Mouse (Mus musculus): ENCODE data around the gene Efcab9. TPM values are rescaled to one million over a fixed set of nuclear protein-coding genes. Genes with fewer than 3 reads are reported as not detected.

The Efcab9 gene
- total and polyA plus RNA-seq, 2 experiments from 2014 or later, result not detected

DNA sequence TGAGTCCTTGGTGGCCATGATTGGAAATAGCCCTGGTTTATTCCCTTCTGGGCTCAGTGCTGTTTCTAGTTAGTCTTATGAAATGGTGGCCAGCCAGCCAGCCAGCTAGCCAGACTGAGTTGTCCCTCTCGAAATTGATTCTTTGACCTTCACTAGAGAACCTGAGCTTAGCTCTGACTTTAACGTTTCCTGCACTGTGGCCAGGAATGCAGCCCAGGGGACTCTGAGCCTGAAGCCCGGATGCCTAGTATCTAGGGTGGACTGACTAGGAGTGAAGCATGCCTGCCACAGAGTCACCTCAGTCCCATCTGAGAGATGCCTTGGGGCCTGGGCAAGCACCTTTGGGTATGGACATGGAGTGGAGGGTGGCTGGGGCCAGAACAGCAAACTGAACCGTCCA is 32.7 kb upstream of the Efcab9 start:
- Histone ChIP-seq H3K9ac (replicated peaks; ENCODE audit: low read length) (no peak overlapping the region), H3K27ac (no peak overlapping the region), H3K4me2 (ENCODE audit: low read depth, low read length) (no peak overlapping the region), H3K4me3 (ENCODE audit: low read length) (no peak overlapping the region), H3K9me3 (ENCODE audit: low read length) (no peaks in the 10 kb centered on the region), H3K4me1 (ENCODE audit: insufficient read depth, low read length) (peaks cover 7% of the 10 kb centered on the region), H3K36me3 (ENCODE audit: insufficient read depth, low read length) (no peaks in the 10 kb centered on the region), H3K27me3 (ENCODE audit: insufficient read depth, low read length) (no peaks in the 10 kb centered on the region)
- no peak for TF ChIP-seq CTCF (IDR thresholded peaks at IDR 0.05; ENCODE audit: low read depth)
- WGBS, result 70% methylated on average over 4 of the region's 4 CpGs
- ATAC-seq (no peak), DNase-seq (ENCODE audit: low spot score) (no peak)

DNA sequence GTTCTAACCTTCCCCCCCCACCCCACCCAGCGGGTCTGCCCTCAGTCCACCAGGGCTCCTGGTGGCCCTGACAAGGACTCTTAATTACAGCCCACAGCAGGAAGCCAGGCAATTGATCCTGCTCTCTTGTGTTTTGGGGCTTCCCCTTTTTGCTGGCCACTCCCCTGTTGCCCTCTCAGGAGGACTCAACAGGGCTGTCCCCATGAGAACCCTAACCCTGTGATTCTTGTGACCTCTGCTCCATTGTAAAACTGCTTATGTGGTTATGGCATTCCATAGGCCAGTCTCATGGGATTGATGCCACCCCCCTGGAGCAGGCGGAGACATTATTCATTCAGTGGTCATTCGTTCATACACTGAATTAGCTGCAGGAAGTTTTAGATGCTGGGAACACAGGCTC is 31.8 kb upstream of the Efcab9 start:
- no peaks in the 10 kb centered on the region for H3K9me3 ChIP-seq (ENCODE audit: low read length)
- ATAC-seq (no peak), DNase-seq (ENCODE audit: low spot score) (no peak)
- H3K36me3 ChIP-seq (ENCODE audit: insufficient read depth, low read length), result no peaks in the 10 kb centered on the region
- no peaks in the 10 kb centered on the region for H3K27me3 ChIP-seq (ENCODE audit: insufficient read depth, low read length)
- whole genome bisulfite sequencing, result 34% methylated on average over 3 of the region's 3 CpGs
- peaks cover 7% of the 10 kb centered on the region for H3K4me1 ChIP-seq (ENCODE audit: insufficient read depth, low read length)
- H3K4me2 ChIP-seq (ENCODE audit: low read depth, low read length), result no peak overlapping the region
- no peak overlapping the region for H3K9ac ChIP-seq (replicated peaks; ENCODE audit: low read length)
- H3K4me3 ChIP-seq (ENCODE audit: low read length), result no peak overlapping the region
- TF ChIP-seq CTCF (IDR thresholded peaks at IDR 0.05; ENCODE audit: low read depth), result no peak
- H3K27ac ChIP-seq, result no peak overlapping the region

DNA sequence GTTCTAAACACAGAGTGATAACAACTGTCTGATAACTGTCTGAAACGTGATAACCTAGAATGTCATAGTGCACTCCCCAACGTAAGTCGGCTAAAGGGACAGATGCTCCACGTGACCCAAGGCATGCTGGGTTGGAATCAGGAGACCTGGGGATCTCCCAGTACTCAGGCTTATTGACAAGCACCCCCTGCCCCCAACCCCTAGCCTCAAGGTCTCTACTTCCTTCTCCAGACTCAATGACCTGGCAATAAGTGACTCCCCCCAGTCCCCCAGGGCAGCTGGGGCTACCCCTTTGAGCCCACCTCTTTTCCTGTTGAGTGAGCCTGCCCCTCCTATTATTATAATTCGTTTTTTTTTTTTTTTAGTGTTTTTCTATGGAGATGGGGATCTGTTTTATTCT is 30.8 kb upstream of the Efcab9 start:
- TF ChIP-seq CTCF (IDR thresholded peaks at IDR 0.05; ENCODE audit: low read depth), result no peak
- WGBS, result 77% methylated on average over 5 of the region's 5 CpGs
- no peaks in the 10 kb centered on the region for H3K9me3 ChIP-seq (ENCODE audit: low read length)

DNA sequence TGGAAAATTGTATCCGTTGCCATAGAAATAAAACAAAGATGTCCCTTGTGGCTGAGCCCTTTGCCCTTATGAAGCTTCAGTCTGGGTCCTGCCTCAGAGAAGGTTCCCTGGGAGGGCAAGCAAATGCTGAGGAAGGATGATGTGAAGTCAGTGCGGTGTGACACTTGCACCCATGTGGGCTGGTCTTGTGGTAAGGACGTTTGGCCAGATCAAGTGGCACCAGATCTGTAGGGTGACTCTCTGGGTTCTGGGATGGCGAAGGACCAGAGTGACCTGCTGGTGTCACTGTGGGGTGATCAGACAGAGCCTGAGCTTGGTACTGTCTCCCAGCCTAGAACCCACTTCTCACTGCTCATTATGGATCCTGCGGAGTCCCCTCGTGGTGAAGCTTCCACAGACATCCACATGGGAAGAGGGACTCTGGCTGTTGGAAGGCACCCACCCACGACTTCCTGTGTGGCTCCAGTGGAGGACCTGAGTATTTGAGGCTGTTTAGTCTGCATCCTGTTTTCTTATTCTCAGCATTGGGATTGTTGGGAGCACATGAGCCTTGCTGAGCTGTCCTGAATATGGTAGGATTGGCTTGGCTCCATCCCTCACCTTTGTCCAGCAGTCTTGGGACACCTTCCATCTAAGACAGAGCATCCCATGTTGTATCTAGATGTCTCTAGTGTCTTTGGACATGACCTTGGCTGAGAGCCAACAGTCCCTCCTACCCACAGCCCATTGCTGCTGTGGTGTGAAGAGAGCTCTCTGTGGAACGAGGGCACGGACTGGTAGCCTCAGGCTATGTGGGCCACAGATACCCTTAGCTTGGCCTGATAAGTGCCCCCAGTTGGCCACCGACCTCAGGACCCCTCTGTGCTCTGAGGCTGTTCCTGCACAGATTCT is 29.8 kb upstream of the Efcab9 start:
- Histone ChIP-seq H3K27ac (no peak overlapping the region), H3K4me2 (ENCODE audit: low read depth, low read length) (no peak overlapping the region), H3K4me3 (ENCODE audit: low read length) (no peak overlapping the region), H3K9me3 (ENCODE audit: low read length) (no peaks in the 10 kb centered on the region), H3K27me3 (ENCODE audit: insufficient read depth, low read length) (no peaks in the 10 kb centered on the region), H3K4me1 (ENCODE audit: insufficient read depth, low read length) (no peaks in the 10 kb centered on the region), H3K9ac (replicated peaks; ENCODE audit: low read length) (no peak overlapping the region), H3K36me3 (ENCODE audit: insufficient read depth, low read length) (no peaks in the 10 kb centered on the region)
- WGBS, result 66% methylated on average over 10 of the region's 10 CpGs
- TF ChIP-seq CTCF (IDR thresholded peaks at IDR 0.05; ENCODE audit: low read depth), result no peak
- no peak for DNase-seq (ENCODE audit: low spot score)
- no peak for ATAC-seq

More for the DNA sequence above, 30.8 kb upstream of the Efcab9 start:
- no peak overlapping the region for H3K4me3 ChIP-seq (ENCODE audit: low read length)
- H3K4me2 ChIP-seq (ENCODE audit: low read depth, low read length), result no peak overlapping the region
- no peaks in the 10 kb centered on the region for H3K36me3 ChIP-seq (ENCODE audit: insufficient read depth, low read length)
- H3K9ac ChIP-seq (replicated peaks; ENCODE audit: low read length), result no peak overlapping the region
- ATAC-seq, result no peak
- H3K4me1 ChIP-seq (ENCODE audit: insufficient read depth, low read length), result peaks cover 7% of the 10 kb centered on the region
- H3K27me3 ChIP-seq (ENCODE audit: insufficient read depth, low read length), result no peaks in the 10 kb centered on the region
- H3K27ac ChIP-seq, result no peak overlapping the region
- DNase-seq (ENCODE audit: low spot score), result no peak

DNA sequence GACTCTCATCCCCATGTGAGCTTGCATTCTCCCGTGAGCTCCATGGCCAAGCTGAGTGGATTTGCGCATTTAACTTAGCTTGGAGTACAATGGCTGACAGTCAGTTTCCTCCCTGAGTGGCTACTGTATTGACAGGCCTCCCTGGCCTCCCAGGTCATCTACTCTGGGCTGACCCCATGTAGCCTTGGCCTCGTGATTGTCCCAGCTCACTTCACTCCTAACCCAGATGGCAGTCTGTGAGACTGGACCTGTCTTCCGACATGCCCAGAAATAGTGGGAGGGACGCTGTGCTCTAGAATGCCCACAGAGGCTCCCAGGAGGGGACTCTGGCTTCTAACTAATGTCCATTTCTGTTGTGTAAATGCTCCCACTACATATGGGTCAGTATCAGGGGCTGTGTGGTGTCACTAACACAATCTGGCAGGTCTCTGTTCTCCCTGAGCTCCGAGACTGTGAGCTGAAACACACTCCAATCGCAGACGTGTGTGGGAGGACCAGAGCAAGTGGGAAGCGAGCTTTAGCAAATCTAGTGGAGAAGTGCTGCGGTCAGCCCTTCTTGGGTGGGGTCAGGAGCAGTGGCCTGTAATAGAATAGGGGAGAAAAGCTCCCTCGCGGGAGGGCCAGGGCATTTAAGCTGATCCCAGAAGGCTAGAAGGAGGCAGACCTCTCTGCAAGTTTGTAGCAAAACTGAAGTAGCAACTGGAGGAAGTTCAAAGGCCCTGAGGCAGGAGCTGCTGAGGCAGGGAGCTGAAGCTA is 28.3 kb upstream of the Efcab9 start:
- H3K9me3 ChIP-seq (ENCODE audit: low read length), result no peaks in the 10 kb centered on the region
- TF ChIP-seq CTCF (IDR thresholded peaks at IDR 0.05; ENCODE audit: low read depth), result no peak
- no peaks in the 10 kb centered on the region for H3K27me3 ChIP-seq (ENCODE audit: insufficient read depth, low read length)
- no peak overlapping the region for H3K9ac ChIP-seq (replicated peaks; ENCODE audit: low read length)
- DNase-seq (ENCODE audit: low spot score) (no peak), ATAC-seq (no peak)
- no peaks in the 10 kb centered on the region for H3K36me3 ChIP-seq (ENCODE audit: insufficient read depth, low read length)
- 80% methylated on average over 12 of the region's 12 CpGs for WGBS
- H3K27ac ChIP-seq, result no peak overlapping the region
- H3K4me3 ChIP-seq (ENCODE audit: low read length), result no peak overlapping the region
- no peak overlapping the region for H3K4me2 ChIP-seq (ENCODE audit: low read depth, low read length)
- no peaks in the 10 kb centered on the region for H3K4me1 ChIP-seq (ENCODE audit: insufficient read depth, low read length)

DNA sequence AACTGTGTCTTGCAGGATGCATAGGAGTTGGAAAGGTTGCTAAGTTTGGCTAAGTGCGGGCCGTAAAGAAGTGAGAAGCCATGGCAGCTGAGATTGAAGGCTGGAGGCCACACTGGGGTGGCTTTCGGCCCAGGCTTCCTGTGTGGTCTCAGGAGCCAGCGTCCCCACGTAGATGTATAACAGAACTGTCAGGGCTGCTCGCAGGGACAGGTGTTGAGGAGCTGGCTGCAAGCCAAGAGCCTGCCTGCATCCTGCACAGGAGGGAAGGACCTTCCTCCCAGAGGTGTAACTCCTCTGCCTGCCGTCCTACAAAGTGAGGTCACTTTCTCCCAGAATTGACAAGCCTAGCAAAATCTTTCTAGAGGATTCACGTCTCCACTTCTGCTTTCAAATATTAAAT is 26.8 kb upstream of the Efcab9 start:
- H3K27me3 ChIP-seq (ENCODE audit: insufficient read depth, low read length), result no peaks in the 10 kb centered on the region
- no peak overlapping the region for H3K4me2 ChIP-seq (ENCODE audit: low read depth, low read length)
- H3K9ac ChIP-seq (replicated peaks; ENCODE audit: low read length), result no peak overlapping the region
- H3K27ac ChIP-seq, result no peak overlapping the region
- DNase-seq (ENCODE audit: low spot score) (no peak), ATAC-seq (no peak)
- 45% methylated on average over 8 of the region's 8 CpGs for WGBS
- no peak overlapping the region for H3K4me3 ChIP-seq (ENCODE audit: low read length)
- no peaks in the 10 kb centered on the region for H3K4me1 ChIP-seq (ENCODE audit: insufficient read depth, low read length)
- no peaks in the 10 kb centered on the region for H3K9me3 ChIP-seq (ENCODE audit: low read length)
- no peaks in the 10 kb centered on the region for H3K36me3 ChIP-seq (ENCODE audit: insufficient read depth, low read length)
- TF ChIP-seq CTCF (IDR thresholded peaks at IDR 0.05; ENCODE audit: low read depth), result no peak
